Mouse (Mus musculus): ENCODE data around the gene Cacng4.

GRCm38 (mm10) chr11:107734133-107734532 lies 60.2 kb downstream of the Cacng4 start:
- no peak for TF ChIP-seq CTCF (IDR thresholded peaks at IDR 0.05; ENCODE audit: control insufficient read depth, insufficient read depth, insufficient replicate concordance, low read depth, low read length)
- no peak for TF ChIP-seq POLR2A (IDR thresholded peaks at IDR 0.05; ENCODE audit: control insufficient read depth, low read depth, low read length)
